Mouse (Mus musculus) adrenal gland, postnatal 10 days (tissue): ENCODE measurements at regions not wholly inside any gene's neighbourhood (a gene's known extent, or its start where the extent isn't known, plus 50 kb on each side); places are given as distances from the start of the nearest gene placed in this dataset.

Experiments used
- DNase-seq: peaks from one replicate; pipeline ENCODE4 v3.0.0; 2021; ENCODE audit warnings: mixed read lengths

- peak; percentile 2 for DNase-seq
Measured at GRCm38 (mm10) chr4:9935949-9936348, 938.3 kb upstream of the 2610301B20Rik start.

- no peak for DNase-seq
Measured at GRCm38 (mm10) chr4:9951441-9951840, 922.9 kb upstream of the 2610301B20Rik start.

GRCm38 (mm10) chr4:9974631-9975030, 899.7 kb upstream of the 2610301B20Rik start:
- no peak for DNase-seq

GRCm38 (mm10) chr4:9981354-9982040, 892.8 kb upstream of the 2610301B20Rik start:
- no peak for DNase-seq

GRCm38 (mm10) chr4:9982786-9983525, 891.3 kb upstream of the 2610301B20Rik start:
- no peak for DNase-seq

- DNase-seq: no peak
Measured at GRCm38 (mm10) chr4:9993871-9994270, 880.4 kb upstream of the 2610301B20Rik start.

- no peak for DNase-seq
Measured at GRCm38 (mm10) chr4:9994466-9994865, 879.8 kb upstream of the 2610301B20Rik start.

- no peak for DNase-seq
Measured at GRCm38 (mm10) chr4:10030316-10030715, 844.0 kb upstream of the 2610301B20Rik start.

- no peak for DNase-seq
Measured at GRCm38 (mm10) chr4:10031764-10032163, 842.5 kb upstream of the 2610301B20Rik start.

- peak; percentile 36 for DNase-seq
Measured at GRCm38 (mm10) chr4:10035336-10035735, 839.0 kb upstream of the 2610301B20Rik start.

- DNase-seq: no peak
Measured at GRCm38 (mm10) chr4:10041301-10042093, 832.8 kb upstream of the 2610301B20Rik start.

- no peak for DNase-seq
Measured at GRCm38 (mm10) chr4:10048770-10049169, 825.5 kb upstream of the 2610301B20Rik start.

GRCm38 (mm10) chr4:10049411-10049810, 824.9 kb upstream of the 2610301B20Rik start:
- no peak for DNase-seq

GRCm38 (mm10) chr4:10051296-10052267, 822.7 kb upstream of the 2610301B20Rik start:
- no peak for DNase-seq

- no peak for DNase-seq
Measured at GRCm38 (mm10) chr4:10052869-10053268, 821.4 kb upstream of the 2610301B20Rik start.

GRCm38 (mm10) chr4:10072500-10073106, 801.7 kb upstream of the 2610301B20Rik start:
- no peak for DNase-seq

- no peak for DNase-seq
Measured at GRCm38 (mm10) chr4:10079565-10080169, 794.6 kb upstream of the 2610301B20Rik start.

GRCm38 (mm10) chr4:10114831-10115230, 759.5 kb upstream of the 2610301B20Rik start:
- no peak for DNase-seq

GRCm38 (mm10) chr4:10117964-10118363, 756.3 kb upstream of the 2610301B20Rik start:
- DNase-seq: no peak

GRCm38 (mm10) chr4:10124252-10124651, 750.0 kb upstream of the 2610301B20Rik start:
- DNase-seq: no peak
